Mouse (Mus musculus): ENCODE results near the gene Esrrb. TPM values are rescaled to one million over a fixed set of nuclear protein-coding genes. Genes with fewer than 3 reads are reported as not detected.

Gene Esrrb
- polyA plus RNA-seq, 2 experiments = 0.61 to 1.8 TPM

DNA sequence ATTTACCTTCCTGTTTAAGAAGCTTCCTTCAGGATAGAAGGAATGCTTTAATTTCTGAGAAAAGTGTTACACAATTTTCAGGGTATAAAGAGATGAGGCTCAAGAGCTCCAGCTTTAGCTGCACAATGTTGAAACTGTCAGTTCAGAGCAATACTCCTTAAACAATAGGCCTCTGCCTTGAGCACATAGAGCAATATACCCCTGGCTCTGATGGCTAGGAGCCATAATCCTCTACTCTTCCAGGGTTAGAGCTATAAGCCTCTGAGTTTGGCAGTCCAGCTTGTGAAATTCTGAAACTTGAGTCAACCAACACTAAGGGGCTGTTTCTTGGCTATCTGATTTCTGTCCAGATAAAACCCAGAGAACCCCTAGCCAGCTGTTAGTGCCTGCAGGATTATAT, 176.9 kb downstream of the Esrrb start:
- TF ChIP-seq POLR2A (IDR thresholded peaks at IDR 0.05; ENCODE audit: borderline replicate concordance, extremely low read depth, insufficient read depth, insufficient read length) = no peak
- no peak for ATAC-seq (ENCODE audit: low FRiP score, low read depth)
- H3K36me3 ChIP-seq (ENCODE audit: control insufficient read depth, insufficient read depth, low read length) = no peaks in the 10 kb centered on the region
- H3K27ac ChIP-seq (replicated peaks; ENCODE audit: low read depth, low read length) = no peak overlapping the region
- H3K4me1 ChIP-seq (ENCODE audit: control insufficient read depth, insufficient read depth, low read length) = no peaks in the 10 kb centered on the region
- no peaks in the 10 kb centered on the region for H3K9me3 ChIP-seq (ENCODE audit: control insufficient read depth, low read length)
- H3K9ac ChIP-seq (ENCODE audit: low read depth, low read length, severe bottlenecking) = no peak overlapping the region
- no peak for DNase-seq (ENCODE audit: low spot score)
- H3K4me2 ChIP-seq (replicated peaks; ENCODE audit: low read depth, low read length, severe bottlenecking) = no peak overlapping the region
- H3K4me3 ChIP-seq (replicated peaks; ENCODE audit: low read length) = no peak overlapping the region
- no peaks in the 10 kb centered on the region for H3K27me3 ChIP-seq (ENCODE audit: control insufficient read depth, insufficient read depth, low read length)

DNA sequence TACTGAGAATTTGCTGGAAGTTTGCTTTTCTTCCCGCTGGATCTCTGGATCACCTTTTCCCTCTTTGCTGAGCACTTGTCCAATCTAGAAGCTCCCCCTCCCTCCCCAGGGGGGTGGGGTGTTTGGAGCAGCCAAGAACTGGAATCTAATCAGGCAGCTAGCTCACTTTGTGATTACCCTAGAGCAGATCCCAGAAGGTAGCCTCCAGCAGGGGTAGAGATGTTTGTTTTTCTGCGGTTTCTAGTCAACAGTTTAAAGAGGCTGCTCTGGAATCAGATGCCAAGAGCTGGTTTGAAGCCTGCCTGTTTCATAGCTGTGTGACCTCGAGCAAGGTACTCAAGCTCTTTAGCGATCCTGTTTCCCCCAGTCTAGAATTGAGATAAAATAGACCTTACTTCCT, 177.8 kb downstream of the Esrrb start:
- no peak for TF ChIP-seq POLR2A (IDR thresholded peaks at IDR 0.05; ENCODE audit: borderline replicate concordance, extremely low read depth, insufficient read depth, insufficient read length)
- ATAC-seq (ENCODE audit: low FRiP score, low read depth) (no peak), DNase-seq (ENCODE audit: low spot score) (no peak)
- no peaks in the 10 kb centered on the region for H3K27me3 ChIP-seq (ENCODE audit: control insufficient read depth, insufficient read depth, low read length)
- 56% methylated on average over 4 of the region's 4 CpGs for WGBS
- no peak overlapping the region for H3K9ac ChIP-seq (ENCODE audit: low read depth, low read length, severe bottlenecking)
- no peaks in the 10 kb centered on the region for H3K4me1 ChIP-seq (ENCODE audit: control insufficient read depth, insufficient read depth, low read length)
- no peak overlapping the region for H3K4me3 ChIP-seq (replicated peaks; ENCODE audit: low read length)
- no peak overlapping the region for H3K27ac ChIP-seq (replicated peaks; ENCODE audit: low read depth, low read length)
- H3K4me2 ChIP-seq (replicated peaks; ENCODE audit: low read depth, low read length, severe bottlenecking) = no peak overlapping the region
- no peaks in the 10 kb centered on the region for H3K9me3 ChIP-seq (ENCODE audit: control insufficient read depth, low read length)
- H3K36me3 ChIP-seq (ENCODE audit: control insufficient read depth, insufficient read depth, low read length) = no peaks in the 10 kb centered on the region

GRCm38 (mm10) chr12:86539511-86539910, 178.6 kb downstream of the Esrrb start:
- Histone ChIP-seq H3K36me3 (ENCODE audit: control insufficient read depth, insufficient read depth, low read length) (no peaks in the 10 kb centered on the region), H3K4me2 (replicated peaks; ENCODE audit: low read depth, low read length, severe bottlenecking) (no peak overlapping the region), H3K9me3 (ENCODE audit: control insufficient read depth, low read length) (no peaks in the 10 kb centered on the region), H3K9ac (ENCODE audit: low read depth, low read length, severe bottlenecking) (no peak overlapping the region), H3K27me3 (ENCODE audit: control insufficient read depth, insufficient read depth, low read length) (no peaks in the 10 kb centered on the region), H3K27ac (replicated peaks; ENCODE audit: low read depth, low read length) (no peak overlapping the region), H3K4me1 (ENCODE audit: control insufficient read depth, insufficient read depth, low read length) (no peaks in the 10 kb centered on the region), H3K4me3 (replicated peaks; ENCODE audit: low read length) (no peak overlapping the region)
- ATAC-seq (ENCODE audit: low FRiP score, low read depth) (no peak), DNase-seq (ENCODE audit: low spot score) (no peak)
- TF ChIP-seq POLR2A (IDR thresholded peaks at IDR 0.05; ENCODE audit: borderline replicate concordance, extremely low read depth, insufficient read depth, insufficient read length) = no peak
- 77% methylated on average over 4 of the region's 4 CpGs for WGBS

GRCm38 (mm10) chr12:86547808-86548207, 186.9 kb downstream of the Esrrb start:
- Histone ChIP-seq H3K4me3 (replicated peaks; ENCODE audit: low read length) (no peak overlapping the region), H3K27ac (replicated peaks; ENCODE audit: low read depth, low read length) (no peak overlapping the region), H3K27me3 (ENCODE audit: control insufficient read depth, insufficient read depth, low read length) (no peaks in the 10 kb centered on the region), H3K9me3 (ENCODE audit: control insufficient read depth, low read length) (no peaks in the 10 kb centered on the region), H3K4me1 (ENCODE audit: control insufficient read depth, insufficient read depth, low read length) (no peaks in the 10 kb centered on the region), H3K4me2 (replicated peaks; ENCODE audit: low read depth, low read length, severe bottlenecking) (no peak overlapping the region), H3K9ac (ENCODE audit: low read depth, low read length, severe bottlenecking) (no peak overlapping the region), H3K36me3 (ENCODE audit: control insufficient read depth, insufficient read depth, low read length) (no peaks in the 10 kb centered on the region)
- DNase-seq (ENCODE audit: low spot score) = peak; percentile 71
- TF ChIP-seq POLR2A (IDR thresholded peaks at IDR 0.05; ENCODE audit: borderline replicate concordance, extremely low read depth, insufficient read depth, insufficient read length) = no peak
- no peak for ATAC-seq (ENCODE audit: low FRiP score, low read depth)
- 21% methylated on average over 8 of the region's 8 CpGs for WGBS

GRCm38 (mm10) chr12:86553037-86553436, 192.1 kb downstream of the Esrrb start:
- Histone ChIP-seq H3K9ac (ENCODE audit: low read depth, low read length, severe bottlenecking) (no peak overlapping the region), H3K4me2 (replicated peaks; ENCODE audit: low read depth, low read length, severe bottlenecking) (no peak overlapping the region), H3K9me3 (ENCODE audit: control insufficient read depth, low read length) (no peaks in the 10 kb centered on the region), H3K36me3 (ENCODE audit: control insufficient read depth, insufficient read depth, low read length) (no peaks in the 10 kb centered on the region), H3K4me1 (ENCODE audit: control insufficient read depth, insufficient read depth, low read length) (no peaks in the 10 kb centered on the region), H3K27me3 (ENCODE audit: control insufficient read depth, insufficient read depth, low read length) (no peaks in the 10 kb centered on the region), H3K4me3 (replicated peaks; ENCODE audit: low read length) (no peak overlapping the region), H3K27ac (replicated peaks; ENCODE audit: low read depth, low read length) (no peak overlapping the region)
- DNase-seq (ENCODE audit: low spot score) = no peak
- WGBS = 50% methylated on average over 10 of the region's 10 CpGs
- no peak for ATAC-seq (ENCODE audit: low FRiP score, low read depth)
- TF ChIP-seq POLR2A (IDR thresholded peaks at IDR 0.05; ENCODE audit: borderline replicate concordance, extremely low read depth, insufficient read depth, insufficient read length) = no peak
